Mouse (Mus musculus): ENCODE measurements around the gene Fabp2.

GRCm38 (mm10) chr3:122919260-122919659, 24.4 kb downstream of the Fabp2 start, which contains the start of gene Gm10959:
- TF ChIP-seq POLR2A (IDR thresholded peaks at IDR 0.05; ENCODE audit: extremely low read depth, insufficient read depth, low read length) (no peak), CTCF (IDR thresholded peaks at IDR 0.05; ENCODE audit: low read depth, low read length) (no peak)

All from liver, adult 2 months (tissue).